Mouse (Mus musculus): ENCODE results near the gene Bnc2. TPM values are rescaled to one million over a fixed set of nuclear protein-coding genes. Genes with fewer than 3 reads are reported as not detected.
A peak's percentile ranks its signal among the peaks of the same experiment; 100 is the strongest.

The Bnc2 gene
- 0.71 and 0.82 TPM in 2 replicates for polyA plus RNA-seq (2012; rRNA removed)

DNA sequence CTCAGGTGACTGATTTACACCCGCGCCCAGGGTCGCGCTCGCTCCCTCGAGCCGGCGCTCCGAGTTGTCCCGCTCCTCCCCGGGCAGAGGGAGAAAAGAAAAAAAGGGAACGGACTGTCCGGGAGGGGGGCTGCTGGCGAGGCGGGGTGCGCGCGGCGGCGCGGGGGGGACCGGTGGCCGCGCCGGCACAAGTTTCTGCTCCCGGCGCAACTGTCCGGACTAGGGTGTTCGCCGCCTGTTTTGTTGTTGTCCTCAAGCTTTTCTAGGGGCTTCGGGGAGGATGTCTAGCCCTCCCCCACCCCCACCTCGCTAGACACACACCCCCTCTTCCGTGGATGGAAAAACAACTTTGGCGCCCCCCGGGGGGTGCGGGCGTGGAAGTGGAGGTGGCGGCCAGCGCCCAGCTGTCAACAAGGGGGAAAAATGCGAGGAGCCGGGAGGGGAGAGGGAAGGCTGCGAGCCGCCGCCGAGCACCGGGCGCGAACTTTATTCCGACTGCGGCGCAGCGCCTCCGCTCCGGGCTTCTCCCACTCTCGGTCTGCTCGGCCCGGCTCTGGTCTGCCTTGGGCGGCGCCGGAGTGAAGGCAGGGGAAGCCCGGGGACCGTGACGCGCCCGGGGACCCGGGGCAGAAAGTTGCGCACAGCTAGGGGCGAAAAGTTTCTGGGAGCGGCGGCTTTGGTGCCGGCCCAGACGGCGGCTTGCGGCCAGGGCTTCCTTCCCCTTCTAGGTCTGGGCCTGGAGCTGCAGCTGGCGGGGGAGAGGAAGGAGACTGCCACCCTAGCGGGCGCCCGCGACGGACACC, at the start of gene Bnc2:
Gene Bnc2 (minus strand): TSS at position 105 of the 803 bp plus-strand sequence.
- H3K27ac ChIP-seq (ENCODE audit: insufficient read depth, low read length): no peak within 1 kb of the TSS

DNA sequence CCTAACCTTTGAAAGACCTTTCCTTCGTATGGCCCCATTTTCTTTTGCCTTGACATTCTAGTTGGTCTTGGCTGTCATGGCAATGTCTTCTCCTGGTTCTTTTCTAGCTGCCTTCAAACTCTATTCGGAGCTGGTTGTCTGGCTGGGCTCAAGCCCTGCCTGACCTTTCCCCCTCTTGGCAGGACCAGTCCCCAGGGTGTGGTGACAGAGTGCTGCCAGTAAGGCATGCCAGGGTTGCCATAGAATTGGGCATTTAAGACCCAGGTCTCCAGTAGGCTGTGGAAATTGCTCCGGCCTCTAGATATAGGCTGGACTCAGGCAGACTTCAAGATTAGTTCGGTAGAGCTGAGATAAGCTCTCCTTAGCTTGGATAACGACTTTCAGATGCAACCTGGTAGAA, 32.9 kb upstream of the Bnc2 start:
- TF ChIP-seq POLR2A (IDR thresholded peaks at IDR 0.05; ENCODE audit: borderline replicate concordance, insufficient read depth, low read length) (no peak), CTCF (IDR thresholded peaks at IDR 0.05; ENCODE audit: borderline replicate concordance, insufficient read depth, low read depth, low read length) (no peak)
- DNase-seq: no peak
- Histone ChIP-seq H3K27ac (ENCODE audit: insufficient read depth, low read length) (no peak overlapping the region), H3K4me1 (ENCODE audit: control insufficient read depth, insufficient read depth, low read length) (no peaks in the 10 kb centered on the region), H3K27me3 (ENCODE audit: control insufficient read depth, insufficient read depth, low read length) (no peaks in the 10 kb centered on the region), H3K4me3 (replicated peaks; ENCODE audit: insufficient read depth, low read depth, low read length) (no peak overlapping the region)
- 48% methylated on average over 5 of the region's 5 CpGs for WGBS

More for the DNA sequence above, at the start of gene Bnc2:
- peak within 1 kb of the TSS; percentile 52 for H3K4me3 ChIP-seq (replicated peaks; ENCODE audit: insufficient read depth, low read depth, low read length)
- H3K27me3 ChIP-seq (ENCODE audit: control insufficient read depth, insufficient read depth, low read length): peaks cover 9% of the 10 kb centered on the region; the same call in 1 of the 2 replicates
- WGBS: under 1% methylated on average over 80 of the region's 80 CpGs
- H3K4me1 ChIP-seq (ENCODE audit: control insufficient read depth, insufficient read depth, low read length): no peaks in the 10 kb centered on the region
- DNase-seq: peak in 1 of 2 experiments; percentile 15
- TF ChIP-seq CTCF (IDR thresholded peaks at IDR 0.05; ENCODE audit: borderline replicate concordance, insufficient read depth, low read depth, low read length) (no peak), POLR2A (IDR thresholded peaks at IDR 0.05; ENCODE audit: borderline replicate concordance, insufficient read depth, low read length) (no peak)

GRCm38 (mm10) chr4:84685521-84686366, 10.7 kb upstream of the Bnc2 start:
- Histone ChIP-seq H3K4me3 (replicated peaks; ENCODE audit: insufficient read depth, low read depth, low read length) (no peak overlapping the region), H3K4me1 (ENCODE audit: control insufficient read depth, insufficient read depth, low read length) (no peaks in the 10 kb centered on the region), H3K27me3 (ENCODE audit: control insufficient read depth, insufficient read depth, low read length) (no peaks in the 10 kb centered on the region), H3K27ac (ENCODE audit: insufficient read depth, low read length) (no peak overlapping the region)
- DNase-seq: no peak
- TF ChIP-seq POLR2A (IDR thresholded peaks at IDR 0.05; ENCODE audit: borderline replicate concordance, insufficient read depth, low read length) (no peak), CTCF (IDR thresholded peaks at IDR 0.05; ENCODE audit: borderline replicate concordance, insufficient read depth, low read depth, low read length) (no peak)
- 51% methylated on average over 10 of the region's 10 CpGs for WGBS

DNA sequence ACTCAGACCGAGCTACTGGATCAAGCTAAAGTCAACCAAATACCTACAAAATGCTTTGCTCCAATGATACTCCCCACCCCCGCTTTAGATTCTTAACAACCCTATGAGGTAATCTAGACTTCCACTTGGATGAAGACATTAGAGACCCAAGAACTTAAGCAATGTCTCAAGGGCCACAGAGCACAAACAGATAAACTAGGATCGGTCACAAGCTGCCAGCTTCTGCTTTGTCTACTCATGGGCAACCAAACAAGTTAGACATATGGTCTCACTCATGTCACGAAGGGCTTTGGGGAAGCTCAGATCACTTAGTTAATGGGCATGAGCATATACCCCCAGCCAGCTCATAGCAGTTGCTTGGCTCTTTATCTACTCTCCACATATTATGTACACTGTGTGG, 9.9 kb upstream of the Bnc2 start:
- 62% methylated on average over 4 of the region's 4 CpGs for WGBS
- TF ChIP-seq CTCF (IDR thresholded peaks at IDR 0.05; ENCODE audit: borderline replicate concordance, insufficient read depth, low read depth, low read length) (no peak), POLR2A (IDR thresholded peaks at IDR 0.05; ENCODE audit: borderline replicate concordance, insufficient read depth, low read length) (no peak)
- DNase-seq: no peak
- H3K4me3 ChIP-seq (replicated peaks; ENCODE audit: insufficient read depth, low read depth, low read length): no peak overlapping the region
- H3K27me3 ChIP-seq (ENCODE audit: control insufficient read depth, insufficient read depth, low read length): no peaks in the 10 kb centered on the region
- no peak overlapping the region for H3K27ac ChIP-seq (ENCODE audit: insufficient read depth, low read length)
- H3K4me1 ChIP-seq (ENCODE audit: control insufficient read depth, insufficient read depth, low read length): no peaks in the 10 kb centered on the region

DNA sequence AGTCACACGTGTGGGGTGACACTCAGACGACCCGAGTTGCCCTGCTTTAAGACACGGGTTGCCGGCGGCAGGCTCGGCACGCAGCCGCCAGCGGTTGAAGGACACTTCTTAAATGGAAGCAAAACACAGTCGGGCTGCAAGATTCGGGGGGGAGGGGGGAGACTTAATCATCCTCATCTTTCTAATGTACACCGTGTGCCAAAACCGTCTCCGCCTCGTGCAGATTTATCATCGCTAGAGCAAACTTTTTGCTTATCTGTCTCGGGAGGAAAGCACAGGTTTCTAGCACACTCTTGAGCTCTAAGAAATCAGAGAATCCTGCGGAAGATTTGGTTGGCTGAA, 870 bp upstream of the Bnc2 start:
- no peak for DNase-seq
- peaks cover 9% of the 10 kb centered on the region; the same call in 1 of the 2 replicates for H3K27me3 ChIP-seq (ENCODE audit: control insufficient read depth, insufficient read depth, low read length)
- H3K4me1 ChIP-seq (ENCODE audit: control insufficient read depth, insufficient read depth, low read length): no peaks in the 10 kb centered on the region
- WGBS: 3% methylated on average over 19 of the region's 19 CpGs
- peak overlapping the region; percentile 9 for H3K4me3 ChIP-seq (replicated peaks; ENCODE audit: insufficient read depth, low read depth, low read length)
- TF ChIP-seq CTCF (IDR thresholded peaks at IDR 0.05; ENCODE audit: borderline replicate concordance, insufficient read depth, low read depth, low read length) (no peak), POLR2A (IDR thresholded peaks at IDR 0.05; ENCODE audit: borderline replicate concordance, insufficient read depth, low read length) (no peak)
- H3K27ac ChIP-seq (ENCODE audit: insufficient read depth, low read length): no peak overlapping the region

DNA sequence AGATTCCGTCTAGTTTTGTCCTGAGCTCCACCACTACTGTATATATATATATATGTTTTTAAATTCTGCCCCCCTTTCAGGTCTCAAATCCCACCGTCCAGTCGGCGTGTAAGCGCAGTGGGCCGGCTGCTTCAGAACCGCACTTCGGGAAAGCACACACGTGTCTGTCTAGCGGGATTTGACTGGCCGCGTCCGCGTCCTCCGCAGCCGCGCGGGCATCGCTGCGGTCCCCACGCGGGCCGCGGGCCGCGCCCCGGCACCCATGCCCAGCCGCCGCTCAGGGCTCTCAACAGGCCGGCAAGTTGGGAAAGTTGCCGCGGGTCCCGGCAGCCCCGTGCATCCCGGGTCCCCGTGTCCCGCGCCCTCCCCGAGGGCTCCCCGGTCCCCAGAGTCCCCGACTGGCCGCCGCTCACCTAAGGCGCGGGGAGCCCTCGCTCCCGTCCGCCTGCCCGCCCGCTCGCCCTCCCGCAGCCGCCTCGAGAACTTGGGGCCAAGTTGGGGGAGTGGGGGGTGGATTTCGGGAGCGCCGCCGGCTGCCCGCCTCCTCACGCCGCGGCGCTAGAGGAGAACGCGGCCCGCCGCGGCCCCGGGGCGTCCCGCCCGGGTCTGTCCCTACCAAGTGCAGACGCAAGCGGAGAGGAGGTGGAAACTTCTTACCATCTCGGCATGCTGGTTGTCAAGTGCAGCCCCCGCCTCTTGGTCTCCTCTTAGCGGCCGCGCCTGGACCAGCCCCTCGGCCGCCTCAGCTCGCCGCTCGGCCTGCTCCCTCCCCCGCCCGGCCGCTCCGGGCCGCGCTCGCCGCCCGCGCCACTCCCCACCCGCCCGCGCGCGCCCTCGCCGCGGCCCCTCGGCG, 531 bp downstream of the Bnc2 start:
- Histone ChIP-seq H3K27ac (ENCODE audit: insufficient read depth, low read length) (no peak overlapping the region), H3K4me3 (replicated peaks; ENCODE audit: insufficient read depth, low read depth, low read length) (peak overlapping the region; percentile 52), H3K4me1 (ENCODE audit: control insufficient read depth, insufficient read depth, low read length) (no peaks in the 10 kb centered on the region), H3K27me3 (ENCODE audit: control insufficient read depth, insufficient read depth, low read length) (peaks cover 9% of the 10 kb centered on the region; the same call in 1 of the 2 replicates)
- WGBS: under 1% methylated on average over 100 of the region's 104 CpGs
- DNase-seq: peak; percentile 8 to 16
- TF ChIP-seq POLR2A (IDR thresholded peaks at IDR 0.05; ENCODE audit: borderline replicate concordance, insufficient read depth, low read length): no peak
- no peak for TF ChIP-seq CTCF (IDR thresholded peaks at IDR 0.05; ENCODE audit: borderline replicate concordance, insufficient read depth, low read depth, low read length)

DNA sequence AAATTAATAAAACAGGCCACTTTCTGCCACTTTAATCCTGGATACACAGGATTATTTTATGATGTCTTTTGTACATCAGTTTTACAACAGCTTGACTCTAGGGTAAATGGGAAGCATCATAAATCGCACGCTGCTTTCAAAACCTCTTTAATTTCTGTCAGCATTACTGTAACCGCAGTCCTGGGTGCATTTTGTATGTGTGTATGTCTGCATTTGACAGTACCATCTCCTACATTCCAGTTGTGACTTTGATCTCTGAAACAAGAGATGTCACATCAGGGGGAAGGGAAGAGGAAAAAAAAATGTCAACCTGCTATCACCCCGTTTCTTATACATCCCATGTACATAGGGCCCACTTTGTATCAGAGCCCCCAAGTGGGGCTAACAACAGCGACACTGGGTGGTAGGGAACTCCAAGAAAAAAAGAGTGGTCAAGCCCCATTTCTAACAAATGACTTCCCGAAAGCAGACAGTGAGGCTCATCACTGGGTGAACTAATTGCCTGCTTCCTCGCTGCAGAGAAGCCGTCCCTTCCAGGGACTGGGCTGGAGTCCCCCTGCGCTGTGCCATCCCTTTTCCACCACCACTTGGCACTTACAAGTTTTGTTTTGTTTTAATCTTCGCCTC, 1.3 kb downstream of the Bnc2 start:
- WGBS: 26% methylated on average over 10 of the region's 10 CpGs

More for the DNA sequence above, 1.3 kb downstream of the Bnc2 start:
- DNase-seq: no peak
- TF ChIP-seq POLR2A (IDR thresholded peaks at IDR 0.05; ENCODE audit: borderline replicate concordance, insufficient read depth, low read length) (no peak), CTCF (IDR thresholded peaks at IDR 0.05; ENCODE audit: borderline replicate concordance, insufficient read depth, low read depth, low read length) (no peak)
- peaks cover 9% of the 10 kb centered on the region; the same call in 1 of the 2 replicates for H3K27me3 ChIP-seq (ENCODE audit: control insufficient read depth, insufficient read depth, low read length)
- H3K4me3 ChIP-seq (replicated peaks; ENCODE audit: insufficient read depth, low read depth, low read length): no peak overlapping the region
- H3K27ac ChIP-seq (ENCODE audit: insufficient read depth, low read length): no peak overlapping the region
- H3K4me1 ChIP-seq (ENCODE audit: control insufficient read depth, insufficient read depth, low read length): no peaks in the 10 kb centered on the region

Data from cerebellum, adult 2 months (tissue).